Mouse (Mus musculus): ENCODE measurements around the gene Dop1a. TPM values are rescaled to one million over a fixed set of nuclear protein-coding genes. Genes with fewer than 3 reads are reported as not detected.

Dop1a gene
- polyA plus RNA-seq, 1 experiment from 2014 or later: 4.9 TPM

GRCm38 (mm10) chr9:86570946-86571345 is 104.0 kb downstream of the Dop1a start:
- peak overlapping the region; percentile 98 for H3K4me2 ChIP-seq (ENCODE audit: low read depth, low read length)
- H3K27ac ChIP-seq (ENCODE audit: low read depth): peak overlapping the region; percentile 79
- H3K4me1 ChIP-seq (ENCODE audit: insufficient read depth): peaks cover 19% of the 10 kb centered on the region
- TF ChIP-seq EP300 (IDR thresholded peaks at IDR 0.05; ENCODE audit: low read depth) (no peak), CTCF (IDR thresholded peaks at IDR 0.05; ENCODE audit: low read depth) (no peak)
- peak; percentile 15; the same call in 1 of the 2 replicates for ATAC-seq
- WGBS (ENCODE audit: insufficient replicate concordance): 13% methylated on average over 8 of the region's 8 CpGs
- H3K4me3 ChIP-seq (ENCODE audit: low read depth, low read length): peak overlapping the region; percentile 64
- peak overlapping the region; percentile 70; the same call in 1 of the 2 replicates for H3K9ac ChIP-seq (replicated peaks)
- no peaks in the 10 kb centered on the region for H3K9me3 ChIP-seq (ENCODE audit: low read length)
- peaks cover 3% of the 10 kb centered on the region; the same call in 1 of the 2 replicates for H3K36me3 ChIP-seq (replicated peaks; ENCODE audit: insufficient read depth, low read length)
- no peak for DNase-seq
- no peaks in the 10 kb centered on the region for H3K27me3 ChIP-seq (ENCODE audit: insufficient read depth, low read length)

DNA sequence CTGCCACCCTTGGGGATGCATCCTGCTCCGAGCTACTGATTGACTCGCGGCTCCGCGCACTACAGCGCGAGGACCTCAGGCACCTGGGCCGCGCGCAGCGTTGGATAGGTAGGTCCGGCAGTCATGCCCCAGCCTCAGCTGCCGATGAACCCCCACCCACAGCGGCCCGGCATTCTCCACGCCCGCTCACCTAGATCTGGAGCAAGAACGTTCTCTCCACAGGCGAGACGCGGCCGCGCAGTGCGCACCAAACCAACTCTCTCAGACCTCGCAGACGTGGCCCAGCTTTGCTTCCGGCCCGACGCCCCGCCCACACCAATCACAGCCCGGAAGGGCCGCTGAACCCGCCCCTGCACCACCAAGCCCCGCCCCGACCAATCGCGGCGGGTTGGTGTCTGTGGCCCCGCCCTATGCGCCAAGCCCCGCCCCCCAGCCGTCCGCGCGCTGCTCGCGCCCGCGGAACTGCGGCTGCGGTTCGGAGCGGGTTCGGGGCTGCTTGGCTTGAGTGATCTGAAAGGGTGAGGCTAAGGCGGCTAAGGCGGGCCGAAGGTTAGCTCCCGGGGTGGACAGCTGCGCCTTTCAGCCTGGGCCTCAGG is 104.7 kb downstream of the Dop1a start, which contains the start of the genes Pgm3 and Rwdd2a:
Gene Pgm3, minus strand, starts transcription at position 303 of the 596 bp plus-strand sequence.
Gene Rwdd2a, plus strand, starts transcription at position 452 of the 596 bp plus-strand sequence.
- TF ChIP-seq EP300 (IDR thresholded peaks at IDR 0.05; ENCODE audit: low read depth) (no peak), CTCF (IDR thresholded peaks at IDR 0.05; ENCODE audit: low read depth) (no peak)
- peak within 1 kb of the TSS; percentile 70 for H3K9ac ChIP-seq (replicated peaks)
- peak within 1 kb of the TSS; percentile 98 for H3K4me2 ChIP-seq (ENCODE audit: low read depth, low read length)
- ATAC-seq (peak; percentile 98), DNase-seq (peak; percentile 99)
- WGBS (ENCODE audit: insufficient replicate concordance): under 1% methylated on average over 55 of the region's 59 CpGs
- H3K4me3 ChIP-seq (ENCODE audit: low read depth, low read length): peak within 1 kb of the TSS; percentile 64
- peaks cover 19% of the 10 kb centered on the region for H3K4me1 ChIP-seq (ENCODE audit: insufficient read depth)
- peak within 1 kb of the TSS; percentile 79 for H3K27ac ChIP-seq (ENCODE audit: low read depth)
- no peaks in the 10 kb centered on the region for H3K9me3 ChIP-seq (ENCODE audit: low read length)
- no peaks in the 10 kb centered on the region; the same call in 1 of the 2 replicates for H3K36me3 ChIP-seq (replicated peaks; ENCODE audit: insufficient read depth, low read length)
- no peaks in the 10 kb centered on the region for H3K27me3 ChIP-seq (ENCODE audit: insufficient read depth, low read length)

- no peak for TF ChIP-seq CTCF (IDR thresholded peaks at IDR 0.05; ENCODE audit: low read depth)
- TF ChIP-seq EP300 (IDR thresholded peaks at IDR 0.05; ENCODE audit: low read depth): no peak
- whole genome bisulfite sequencing (ENCODE audit: insufficient replicate concordance): under 1% methylated on average over 25 of the region's 25 CpGs
- DNase-seq: peak; percentile 50
- Histone ChIP-seq H3K27me3 (ENCODE audit: insufficient read depth, low read length) (no peaks in the 10 kb centered on the region), H3K36me3 (replicated peaks; ENCODE audit: insufficient read depth, low read length) (no peaks in the 10 kb centered on the region; the same call in 1 of the 2 replicates), H3K4me1 (ENCODE audit: insufficient read depth) (peaks cover 19% of the 10 kb centered on the region), H3K4me2 (ENCODE audit: low read depth, low read length) (peak overlapping the region; percentile 98), H3K4me3 (ENCODE audit: low read depth, low read length) (peak overlapping the region; percentile 64), H3K27ac (ENCODE audit: low read depth) (no peak overlapping the region), H3K9me3 (ENCODE audit: low read length) (no peaks in the 10 kb centered on the region), H3K9ac (replicated peaks) (peak overlapping the region; percentile 69)
- ATAC-seq: peak; percentile 25
Measured at GRCm38 (mm10) chr9:86572196-86572595, 105.2 kb downstream of the Dop1a start.

DNA sequence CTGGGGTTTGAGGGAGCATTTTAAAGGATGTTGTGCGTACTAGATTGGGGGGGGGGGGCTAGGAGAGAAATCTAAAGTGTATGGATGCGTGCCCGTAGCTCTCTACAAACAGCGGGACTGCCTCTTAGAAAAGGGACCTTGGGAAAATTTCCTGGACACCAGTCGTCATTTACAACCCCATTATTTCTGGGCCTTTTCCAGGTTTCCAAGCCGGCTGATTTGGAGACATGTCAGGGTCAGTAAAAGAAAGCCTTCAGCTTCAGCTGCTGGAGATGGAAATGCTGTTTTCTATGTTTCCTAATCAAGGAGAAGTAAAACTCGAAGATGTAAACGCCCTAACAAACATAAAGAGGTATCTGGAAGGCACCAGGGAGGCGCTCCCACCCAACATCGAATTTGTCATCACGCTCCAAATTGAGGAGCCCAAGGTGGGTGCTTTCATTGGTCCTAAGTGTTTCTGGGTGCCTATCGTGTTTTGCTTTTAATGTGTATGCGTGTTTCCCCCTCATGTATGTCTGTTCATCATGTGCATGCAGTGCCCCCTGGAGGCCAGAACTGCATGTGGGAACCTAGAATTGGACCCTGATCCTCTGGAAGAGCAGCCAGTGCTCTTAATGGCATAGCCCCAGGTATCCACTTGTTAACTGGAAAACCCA is 105.8 kb downstream of the Dop1a start:
- H3K9ac ChIP-seq (replicated peaks): peak overlapping the region; percentile 69; the same call in 1 of the 2 replicates
- ATAC-seq (no peak), DNase-seq (peak; percentile 87)
- H3K4me3 ChIP-seq (ENCODE audit: low read depth, low read length): peak overlapping the region; percentile 64
- H3K9me3 ChIP-seq (ENCODE audit: low read length): no peaks in the 10 kb centered on the region
- H3K4me1 ChIP-seq (ENCODE audit: insufficient read depth): peaks cover 19% of the 10 kb centered on the region
- WGBS (ENCODE audit: insufficient replicate concordance): 6% methylated on average over 13 of the region's 13 CpGs
- peak overlapping the region; percentile 98 for H3K4me2 ChIP-seq (ENCODE audit: low read depth, low read length)
- H3K36me3 ChIP-seq (replicated peaks; ENCODE audit: insufficient read depth, low read length): no peaks in the 10 kb centered on the region; the same call in 1 of the 2 replicates
- no peak overlapping the region for H3K27ac ChIP-seq (ENCODE audit: low read depth)
- H3K27me3 ChIP-seq (ENCODE audit: insufficient read depth, low read length): no peaks in the 10 kb centered on the region
- TF ChIP-seq EP300 (IDR thresholded peaks at IDR 0.05; ENCODE audit: low read depth) (no peak), CTCF (IDR thresholded peaks at IDR 0.05; ENCODE audit: low read depth) (peak; percentile 92)

DNA sequence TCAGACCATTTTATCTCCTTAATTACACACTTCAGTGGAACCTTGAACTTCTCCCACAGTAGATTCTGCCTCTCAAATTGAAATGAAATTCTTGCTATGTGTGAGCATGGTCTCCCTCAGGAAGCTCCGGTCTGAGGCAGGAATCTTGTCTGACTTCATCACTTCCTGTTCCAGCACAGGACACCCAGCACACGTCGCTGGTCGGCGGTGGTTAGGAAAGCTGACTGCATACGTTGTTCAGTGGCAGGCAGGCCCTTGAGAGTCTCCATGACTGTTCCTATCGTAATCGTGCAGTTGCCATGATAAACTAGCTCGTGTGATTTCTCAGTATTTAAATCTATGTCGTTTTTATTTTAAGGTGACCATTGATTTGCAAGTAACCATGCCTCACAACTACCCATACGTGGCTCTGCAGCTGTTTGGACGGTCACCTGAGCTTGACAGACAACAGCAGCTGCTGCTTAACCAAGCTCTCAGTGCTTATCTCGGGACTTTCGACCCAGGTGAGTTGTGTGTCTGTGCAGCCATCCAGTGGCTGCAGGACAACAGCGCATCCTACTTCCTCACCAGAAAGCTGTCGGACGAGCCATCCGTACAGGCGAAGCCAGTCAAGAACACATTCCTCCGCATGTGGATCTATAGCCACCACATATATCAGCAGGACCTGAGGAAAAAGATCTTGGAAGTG is 106.8 kb downstream of the Dop1a start:
- peak overlapping the region; percentile 7; the same call in 1 of the 2 replicates for H3K4me2 ChIP-seq (ENCODE audit: low read depth, low read length)
- TF ChIP-seq EP300 (IDR thresholded peaks at IDR 0.05; ENCODE audit: low read depth): no peak
- TF ChIP-seq CTCF (IDR thresholded peaks at IDR 0.05; ENCODE audit: low read depth): 0 out of 2 replicates have a peak, but pooled peaks have one; percentile 3
- H3K9ac ChIP-seq (replicated peaks): no peak overlapping the region
- ATAC-seq: no peak
- WGBS (ENCODE audit: insufficient replicate concordance): 50% methylated on average over 20 of the region's 20 CpGs
- no peak overlapping the region for H3K4me3 ChIP-seq (ENCODE audit: low read depth, low read length)
- no peaks in the 10 kb centered on the region; the same call in 1 of the 2 replicates for H3K36me3 ChIP-seq (replicated peaks; ENCODE audit: insufficient read depth, low read length)
- H3K4me1 ChIP-seq (ENCODE audit: insufficient read depth): peaks cover 19% of the 10 kb centered on the region
- H3K27me3 ChIP-seq (ENCODE audit: insufficient read depth, low read length): no peaks in the 10 kb centered on the region
- H3K9me3 ChIP-seq (ENCODE audit: low read length): no peaks in the 10 kb centered on the region
- H3K27ac ChIP-seq (ENCODE audit: low read depth): no peak overlapping the region
- no peak for DNase-seq

DNA sequence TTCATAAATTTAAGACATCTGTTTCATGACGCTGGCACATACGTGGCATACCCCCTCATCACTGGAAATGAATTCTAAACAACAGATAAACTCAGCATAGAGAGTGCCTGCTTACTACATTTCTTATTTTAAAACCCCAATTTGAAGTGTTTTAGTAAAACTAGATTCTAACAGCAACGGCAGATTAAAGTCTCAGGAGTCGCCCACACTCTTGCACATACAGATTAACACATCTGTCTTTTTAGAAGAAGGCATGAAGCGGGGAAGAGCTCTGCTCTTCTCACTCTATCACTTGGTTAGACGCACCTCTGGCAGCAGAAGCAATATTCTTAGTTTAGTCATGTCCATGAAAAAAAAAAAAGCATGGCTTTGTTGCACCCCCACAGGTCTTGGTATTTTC is 108.2 kb downstream of the Dop1a start:
- no peak overlapping the region for H3K9ac ChIP-seq (replicated peaks)
- ATAC-seq: no peak
- DNase-seq: no peak
- H3K4me3 ChIP-seq (ENCODE audit: low read depth, low read length): no peak overlapping the region
- H3K27ac ChIP-seq (ENCODE audit: low read depth): no peak overlapping the region
- H3K36me3 ChIP-seq (replicated peaks; ENCODE audit: insufficient read depth, low read length): no peaks in the 10 kb centered on the region
- WGBS (ENCODE audit: insufficient replicate concordance): 77% methylated on average over 6 of the region's 6 CpGs
- no peak overlapping the region for H3K4me2 ChIP-seq (ENCODE audit: low read depth, low read length)
- no peaks in the 10 kb centered on the region for H3K9me3 ChIP-seq (ENCODE audit: low read length)
- H3K4me1 ChIP-seq (ENCODE audit: insufficient read depth): peaks cover 16% of the 10 kb centered on the region
- no peak for TF ChIP-seq EP300 (IDR thresholded peaks at IDR 0.05; ENCODE audit: low read depth)
- no peak for TF ChIP-seq CTCF (IDR thresholded peaks at IDR 0.05; ENCODE audit: low read depth)
- H3K27me3 ChIP-seq (ENCODE audit: insufficient read depth, low read length): no peaks in the 10 kb centered on the region
